Mouse (Mus musculus) neural tube, embryonic 11.5 days (tissue): Measurements from ENCODE around the gene Hsf5. TPM values are rescaled to one million over a fixed set of nuclear protein-coding genes. Genes with fewer than 3 reads are reported as not detected.

ENCODE experiments used
- ATAC-seq: fragments of 200-750 bp; cut with Nextera tagmentation; 2 replicates; pipeline ENCODE4 v1.8.0; 2017; ENCODE audit warnings: moderate number of reproducible peaks, mild to moderate bottlenecking, moderate TSS enrichment, moderate library complexity; ENCODE audit not compliant: insufficient read depth, low FRiP score, low TSS enrichment
- DNase-seq: peaks from one replicate; pipeline ENCODE4 v3.0.0-alpha.2; 2015; ENCODE audit warnings: low spot score
- H3K27ac ChIP-seq: fragments of 300-500 bp; sonication (generic); 2 replicates; pipeline ENCODE4 v1.5.1; 2014; ENCODE audit warnings: low read depth, mild to moderate bottlenecking, low read length
- H3K27me3 ChIP-seq: fragments of 300-500 bp; sonication (generic); 2 replicates; pipeline ENCODE4 v1.6.1; 2014; ENCODE audit warnings: mild to moderate bottlenecking, low read length, mixed read lengths; ENCODE audit not compliant: control insufficient read depth, insufficient read depth
- H3K36me3 ChIP-seq: fragments of 300-500 bp; sonication (generic); 2 replicates; pipeline ENCODE4 v1.6.1; 2014; ENCODE audit warnings: mild to moderate bottlenecking, low read length, moderate library complexity, mixed read lengths; ENCODE audit not compliant: control insufficient read depth, insufficient read depth
- H3K4me1 ChIP-seq: fragments of 300-500 bp; sonication (generic); 2 replicates; pipeline ENCODE4 v1.6.1; 2014; ENCODE audit warnings: low read length, mixed read lengths; ENCODE audit not compliant: control insufficient read depth, insufficient read depth
- H3K4me2 ChIP-seq: fragments of 300-500 bp; sonication (generic); 2 replicates; pipeline ENCODE4 v1.6.1; 2014; ENCODE audit warnings: low read depth, mild to moderate bottlenecking, moderate library complexity
- H3K4me3 ChIP-seq: fragments of 300-500 bp; sonication (generic); 2 replicates; pipeline ENCODE4 v1.5.1; 2014; ENCODE audit warnings: low read depth, low read length
- H3K9ac ChIP-seq: fragments of 300-500 bp; sonication (generic); 2 replicates; pipeline ENCODE4 v1.6.1; 2014; ENCODE audit warnings: mild to moderate bottlenecking, low read length
- H3K9me3 ChIP-seq: fragments of 300-500 bp; sonication (generic); 2 replicates; pipeline ENCODE4 v1.6.1; 2016; ENCODE audit warnings: low read length; ENCODE audit not compliant: control insufficient read depth
- WGBS: fragments of 180-500 bp; shearing (Covaris S2); extraction: QIAGEN DNeasy Blood & Tissue Kit; methylation state at CpG from one replicate; pipeline ENCODE4 v1.1.7; 2014; 5-methylcytosine and 5-hydroxymethylcytosine counted together
- polyA plus RNA-seq: library from polyadenylated mRNA; unstranded; fragments of >200 nt; fragmentation: Nextera tagmentation; extraction: Ambion mirVana; gene quantifications from 2 replicates; pipeline ENCODE4 v1.2.1, GENCODE M21; 2014

The Hsf5 gene
- polyA plus RNA-seq, 1 experiment from 2014 or later, result 0.24 TPM

DNA sequence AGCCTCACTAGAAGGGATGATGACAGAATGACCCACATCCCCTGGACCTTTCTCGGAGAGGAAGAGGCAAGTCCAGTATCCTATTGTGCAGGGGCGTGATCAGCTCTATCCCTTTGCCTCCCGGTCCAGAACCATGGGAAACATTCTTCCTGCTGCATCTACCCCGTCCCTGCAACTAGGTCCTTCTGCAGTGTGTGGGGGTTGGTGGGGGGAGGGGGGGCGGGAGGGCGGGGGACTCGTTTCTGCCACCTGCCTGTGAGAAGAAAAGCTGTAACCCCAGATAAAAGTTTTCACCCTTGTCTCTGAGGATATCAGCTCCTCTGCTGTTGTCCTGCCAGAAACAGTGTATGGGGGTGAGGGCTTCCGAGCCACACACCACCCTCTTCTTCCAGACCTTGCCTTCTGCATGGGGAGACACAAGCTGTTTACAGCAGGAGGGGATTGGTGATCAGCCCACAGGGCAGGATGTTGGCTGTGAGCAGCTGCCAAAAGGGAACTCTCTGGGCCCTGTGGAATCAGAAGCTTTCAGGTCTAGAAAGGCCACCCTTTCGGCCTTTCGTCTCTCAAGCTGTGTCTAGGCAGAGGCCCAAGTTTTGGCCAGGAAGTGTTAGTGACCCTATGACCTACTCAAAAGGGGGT, 37.9 kb upstream of the Hsf5 start:
- Histone ChIP-seq H3K27me3 (no peaks in the 10 kb centered on the region), H3K4me3 (peak overlapping the region; percentile 51), H3K9me3 (no peaks in the 10 kb centered on the region), H3K4me2 (peak overlapping the region; percentile 96), H3K9ac (peak overlapping the region; percentile 67; the same call in 1 of the 2 replicates), H3K4me1 (peaks cover 4% of the 10 kb centered on the region), H3K27ac (no peak overlapping the region), H3K36me3 (no peaks in the 10 kb centered on the region)
- 19% methylated on average over 10 of the region's 10 CpGs for WGBS
- ATAC-seq (no peak), DNase-seq (no peak)

DNA sequence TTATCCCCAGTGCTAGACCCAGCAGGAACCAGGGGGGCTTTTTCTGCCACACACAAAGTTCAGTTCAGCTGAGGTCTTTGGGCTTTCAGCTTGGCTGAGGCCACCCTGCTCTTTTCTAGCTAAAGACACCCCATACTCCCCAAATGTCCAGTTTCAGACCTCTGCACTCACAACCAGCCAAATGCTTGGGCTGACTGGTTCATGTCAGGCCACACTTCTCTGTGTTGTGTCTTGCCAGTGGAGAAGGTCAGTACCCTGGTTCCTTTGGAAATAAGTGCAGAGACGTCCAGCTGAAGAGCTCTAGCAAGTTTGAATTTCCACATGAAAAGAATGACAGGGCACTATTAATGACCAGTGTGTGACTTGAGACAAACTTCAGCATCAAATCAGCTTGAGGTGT, 37.3 kb upstream of the Hsf5 start:
- H3K9ac ChIP-seq, result no peak overlapping the region
- no peak for DNase-seq
- peaks cover 4% of the 10 kb centered on the region for H3K4me1 ChIP-seq
- no peaks in the 10 kb centered on the region for H3K27me3 ChIP-seq
- ATAC-seq, result no peak
- no peak overlapping the region for H3K4me2 ChIP-seq
- no peaks in the 10 kb centered on the region for H3K36me3 ChIP-seq
- no peaks in the 10 kb centered on the region for H3K9me3 ChIP-seq
- no peak overlapping the region for H3K4me3 ChIP-seq
- no peak overlapping the region for H3K27ac ChIP-seq
- WGBS, result 45% methylated on average over 1 of the region's 1 CpGs

DNA sequence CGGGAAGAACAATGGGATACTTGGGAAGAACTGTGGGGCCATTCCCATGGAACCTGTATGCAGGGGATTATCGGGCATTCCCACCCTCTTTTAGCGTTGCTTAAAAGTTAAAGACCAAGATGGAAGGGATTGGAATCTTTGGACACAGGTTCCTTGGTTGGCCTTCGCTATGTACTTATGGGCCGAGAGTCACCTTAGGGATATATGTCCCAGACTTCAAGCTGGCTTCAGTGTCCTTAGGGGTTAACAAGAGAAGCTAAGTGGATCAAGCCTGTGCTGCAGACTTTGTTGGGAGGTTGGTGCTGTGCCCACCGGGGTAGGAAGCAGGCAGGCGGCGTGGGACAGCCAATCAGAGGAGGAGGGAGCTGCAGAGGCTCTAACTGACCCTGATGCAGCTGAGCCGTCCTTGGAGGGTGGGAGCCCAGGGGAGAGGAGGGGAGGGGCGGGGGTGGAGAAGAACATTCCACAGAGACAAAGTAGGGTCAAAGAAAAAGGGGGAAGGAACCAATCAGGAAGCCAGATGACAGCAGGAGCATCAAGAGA, 36.4 kb upstream of the Hsf5 start:
- no peak for DNase-seq
- Histone ChIP-seq H3K27ac (no peak overlapping the region), H3K4me1 (peaks cover 4% of the 10 kb centered on the region), H3K36me3 (no peaks in the 10 kb centered on the region), H3K4me3 (no peak overlapping the region), H3K4me2 (no peak overlapping the region), H3K27me3 (no peaks in the 10 kb centered on the region), H3K9ac (no peak overlapping the region), H3K9me3 (no peaks in the 10 kb centered on the region)
- no peak for ATAC-seq
- WGBS, result 52% methylated on average over 10 of the region's 10 CpGs

DNA sequence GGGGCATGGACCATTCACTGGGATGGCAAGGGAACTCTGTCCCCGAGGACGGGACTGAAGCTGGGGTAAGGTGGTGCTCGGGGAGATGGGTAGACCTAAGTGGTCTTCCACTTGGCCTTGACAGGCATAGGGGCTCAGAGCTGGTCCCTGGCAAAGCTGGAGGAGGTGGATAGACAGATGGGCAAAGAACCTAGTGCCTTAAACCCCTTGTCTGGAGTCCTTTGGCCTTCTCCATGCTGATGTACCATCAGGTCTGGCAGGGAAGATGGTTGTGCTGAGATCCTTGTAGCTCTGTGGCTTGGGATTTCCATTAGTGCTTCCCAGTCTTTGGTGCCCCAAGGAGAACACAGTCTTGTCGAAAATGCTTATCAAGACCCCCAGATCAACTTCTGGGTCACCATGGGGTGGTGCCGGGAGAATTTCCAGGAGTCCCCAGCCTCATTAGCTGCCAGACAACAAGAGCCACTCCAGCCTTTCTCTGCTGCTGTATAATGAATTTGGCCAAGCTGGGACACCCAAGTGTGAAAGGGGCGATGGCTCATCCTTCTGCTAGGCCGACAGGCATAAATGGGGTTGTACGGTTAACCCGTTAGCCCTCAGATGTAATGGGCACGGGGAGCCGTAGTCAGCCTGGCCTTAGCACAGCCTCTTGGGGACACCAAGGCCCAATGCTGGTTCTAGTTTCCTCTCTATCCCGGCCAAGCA, 35.7 kb upstream of the Hsf5 start:
- H3K27ac ChIP-seq, result no peak overlapping the region
- peaks cover 4% of the 10 kb centered on the region for H3K4me1 ChIP-seq
- ATAC-seq, result no peak
- no peaks in the 10 kb centered on the region for H3K36me3 ChIP-seq
- no peak for DNase-seq
- WGBS, result 89% methylated on average over 12 of the region's 12 CpGs
- H3K4me3 ChIP-seq, result no peak overlapping the region
- H3K9me3 ChIP-seq, result no peaks in the 10 kb centered on the region
- no peak overlapping the region for H3K4me2 ChIP-seq
- H3K27me3 ChIP-seq, result no peaks in the 10 kb centered on the region
- H3K9ac ChIP-seq, result no peak overlapping the region

DNA sequence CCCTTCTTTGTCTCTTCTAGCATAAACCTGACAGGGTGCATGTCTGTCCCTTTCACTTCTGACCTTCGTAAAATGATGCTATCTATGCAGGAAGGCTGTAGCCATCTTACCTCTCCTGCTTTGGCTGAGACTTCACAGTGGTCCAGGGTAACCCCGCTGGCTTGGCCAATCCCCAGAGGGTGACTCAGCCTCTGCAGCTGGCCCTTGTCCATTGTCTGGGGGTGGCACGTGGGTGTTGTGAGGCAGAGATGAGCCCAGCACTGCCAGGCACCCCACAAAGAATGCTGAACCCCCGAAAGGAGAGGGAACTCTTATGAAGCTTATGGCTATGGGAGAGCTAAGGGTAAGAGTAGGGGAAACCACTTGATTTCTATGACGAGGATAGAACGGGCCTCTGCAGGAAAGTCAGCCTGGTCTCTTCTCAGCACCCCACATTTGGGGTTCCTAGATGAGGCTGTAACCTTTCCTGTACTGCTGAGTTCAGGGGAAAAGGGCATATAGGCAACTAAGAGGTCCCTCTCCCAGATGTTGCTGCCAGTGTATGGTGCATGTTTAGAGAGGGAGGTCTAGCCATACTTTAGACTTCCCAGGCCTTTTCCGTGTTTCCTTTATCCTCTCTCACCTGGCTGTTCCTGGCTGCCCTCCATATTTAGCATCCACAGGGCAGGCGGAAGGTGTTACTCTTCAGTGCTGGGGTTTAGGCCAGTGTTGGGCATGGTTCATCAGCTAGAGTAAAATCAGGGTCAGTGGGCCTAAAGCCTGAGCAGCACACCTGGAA, 34.8 kb upstream of the Hsf5 start:
- Histone ChIP-seq H3K9me3 (no peaks in the 10 kb centered on the region), H3K36me3 (no peaks in the 10 kb centered on the region), H3K9ac (no peak overlapping the region), H3K27ac (no peak overlapping the region), H3K27me3 (no peaks in the 10 kb centered on the region), H3K4me3 (no peak overlapping the region), H3K4me1 (peaks cover 4% of the 10 kb centered on the region), H3K4me2 (no peak overlapping the region)
- 80% methylated on average over 8 of the region's 8 CpGs for WGBS
- ATAC-seq (no peak), DNase-seq (no peak)

DNA sequence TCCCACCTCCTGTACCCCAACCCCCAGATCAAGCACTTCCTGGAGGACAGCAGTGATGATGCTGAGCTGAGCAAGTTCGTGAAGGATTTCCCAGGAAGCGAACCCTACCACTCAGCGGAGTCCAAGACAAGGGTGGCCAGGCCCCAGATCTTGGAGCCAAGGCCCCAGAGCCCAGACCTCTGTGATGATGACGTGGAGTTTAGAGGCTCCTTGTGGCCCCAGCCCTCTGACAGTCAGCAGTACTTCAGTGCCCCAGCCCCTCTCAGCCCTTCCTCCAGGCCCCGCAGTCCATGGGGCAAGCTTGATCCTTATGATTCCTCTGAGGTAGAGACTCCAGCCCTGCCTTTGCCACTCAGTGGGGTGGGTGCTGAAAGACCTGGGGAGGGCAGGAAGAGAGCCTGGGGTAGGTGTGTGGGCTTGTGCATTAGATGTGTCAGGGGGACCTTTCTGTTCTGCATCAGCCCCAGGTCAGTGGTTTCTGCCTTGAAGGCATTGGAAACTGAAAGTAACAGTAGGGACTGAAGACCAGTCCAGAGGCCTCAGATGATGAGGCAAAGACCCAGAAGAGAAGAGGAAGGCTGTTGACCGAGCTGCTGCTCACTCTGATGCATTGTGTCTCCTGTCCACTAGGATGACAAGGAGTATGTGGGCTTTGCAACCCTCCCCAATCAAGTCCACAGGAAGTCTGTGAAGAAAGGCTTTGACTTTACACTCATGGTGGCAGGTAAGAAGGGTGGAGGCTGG, 33.5 kb upstream of the Hsf5 start:
- 86% methylated on average over 6 of the region's 6 CpGs for WGBS

DNA sequence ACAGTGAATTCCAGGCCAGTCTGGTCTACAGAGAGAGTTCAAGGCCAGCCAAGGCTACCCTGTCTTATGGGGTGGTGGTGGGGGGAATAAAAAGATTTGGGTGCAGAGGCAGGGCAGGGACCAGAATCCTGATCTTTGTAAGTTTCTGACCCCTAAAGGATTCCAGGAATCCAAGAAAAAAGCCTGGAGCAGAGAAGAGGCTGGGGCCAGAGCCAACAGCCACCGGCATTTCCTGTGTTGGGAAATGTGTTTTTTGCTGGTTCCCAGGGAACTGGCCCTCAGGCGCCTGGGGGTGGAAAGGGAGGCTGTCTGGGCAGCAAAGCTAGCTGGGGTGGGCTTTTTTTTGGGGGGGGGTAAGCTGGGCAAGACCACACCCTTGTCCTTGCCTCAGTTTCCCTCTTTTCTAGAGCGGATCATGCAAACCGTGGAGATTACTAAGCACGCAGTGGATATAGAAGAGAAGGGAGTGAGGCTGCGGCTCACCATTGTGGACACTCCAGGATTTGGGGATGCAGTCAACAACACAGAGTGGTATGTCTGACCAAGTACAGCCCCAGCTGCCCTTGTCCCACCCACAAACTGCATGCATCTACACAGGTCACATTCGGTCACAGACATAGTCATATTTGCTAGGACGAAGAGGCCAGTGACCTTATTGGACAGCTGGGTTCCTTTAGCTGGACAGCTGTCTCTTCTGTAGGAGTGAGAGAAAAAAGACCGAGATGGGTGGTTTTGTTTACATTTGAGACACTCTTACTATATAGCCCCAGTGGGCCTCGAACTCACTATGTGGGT, 32.1 kb upstream of the Hsf5 start:
- ATAC-seq, result no peak
- H3K9me3 ChIP-seq, result no peaks in the 10 kb centered on the region
- DNase-seq, result no peak
- no peaks in the 10 kb centered on the region for H3K36me3 ChIP-seq
- no peaks in the 10 kb centered on the region for H3K27me3 ChIP-seq
- no peak overlapping the region for H3K9ac ChIP-seq
- no peak overlapping the region for H3K4me3 ChIP-seq
- no peaks in the 10 kb centered on the region; the same call in 1 of the 2 replicates for H3K4me1 ChIP-seq
- no peak overlapping the region for H3K27ac ChIP-seq
- 87% methylated on average over 10 of the region's 10 CpGs for WGBS
- H3K4me2 ChIP-seq, result no peak overlapping the region

More for the DNA sequence above, 33.5 kb upstream of the Hsf5 start:
- ATAC-seq (no peak), DNase-seq (no peak)
- H3K4me2 ChIP-seq, result no peak overlapping the region
- no peaks in the 10 kb centered on the region for H3K36me3 ChIP-seq
- no peaks in the 10 kb centered on the region for H3K9me3 ChIP-seq
- H3K9ac ChIP-seq, result no peak overlapping the region
- H3K27me3 ChIP-seq, result no peaks in the 10 kb centered on the region
- H3K4me1 ChIP-seq, result no peaks in the 10 kb centered on the region
- H3K27ac ChIP-seq, result no peak overlapping the region
- no peak overlapping the region for H3K4me3 ChIP-seq
